Mouse (Mus musculus): ENCODE results near the gene Psen2.

GRCm38 (mm10) chr1:180225500-180226220 lies 37.6 kb downstream of the Psen2 start:
- TF ChIP-seq CTCF (IDR thresholded peaks at IDR 0.05; ENCODE audit: low read depth) = no peak
- TF ChIP-seq EP300 (IDR thresholded peaks at IDR 0.05; ENCODE audit: low read depth) = no peak
